Mouse (Mus musculus) WW6 (cell line): ENCODE measurements around the gene Cyp2c69.
"Not testable (repeated sequence)": the region's sequence is repeated elsewhere in the genome, so short reads cannot be mapped to it uniquely, and the experiment has no call there.

Experiments
- DNase-seq: peaks from one replicate; pipeline ENCODE4 v3.0.0-alpha.2; 2013; ENCODE audit warnings: low read depth, low spot score

Cyp2c69 gene

GRCm38 (mm10) chr19:39886699-39887098, at the start of gene Cyp2c69:
TSS of gene Cyp2c69 (minus strand) at chr19:39886799.
- DNase-seq = not testable (repeated sequence)

GRCm38 (mm10) chr19:39935396-39935795, 48.8 kb upstream of the Cyp2c69 start:
- DNase-seq = no peak

- DNase-seq = no peak
Observed at GRCm38 (mm10) chr19:39930032-39930431, 43.4 kb upstream of the Cyp2c69 start.

GRCm38 (mm10) chr19:39901656-39902055, 15.1 kb upstream of the Cyp2c69 start:
- no peak for DNase-seq

- not testable (repeated sequence) for DNase-seq
Observed at GRCm38 (mm10) chr19:39890079-39890478, 3.5 kb upstream of the Cyp2c69 start.

GRCm38 (mm10) chr19:39866133-39866532, 20.5 kb downstream of the Cyp2c69 start:
- DNase-seq = no peak

DNA sequence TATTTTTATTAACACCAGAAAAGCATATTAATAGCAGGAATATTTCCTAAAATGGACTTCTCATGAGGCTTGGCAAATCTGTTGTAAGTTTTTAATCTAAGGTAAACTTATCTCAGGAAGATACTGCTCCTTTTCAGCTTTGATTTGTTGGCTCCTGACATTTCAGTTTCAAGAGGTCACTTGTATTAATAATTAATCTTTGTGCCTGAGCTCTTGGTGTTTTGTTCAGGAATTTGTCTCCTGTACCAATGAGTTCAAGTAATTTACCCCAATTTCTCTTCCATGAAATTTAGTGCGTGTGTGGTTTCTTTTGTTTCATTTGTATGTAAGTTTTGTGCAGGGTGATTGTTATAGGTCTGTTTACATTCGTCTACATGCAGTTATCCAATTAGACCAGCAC, 65.7 kb downstream of the Cyp2c69 start:
- DNase-seq = not testable (repeated sequence)

DNA sequence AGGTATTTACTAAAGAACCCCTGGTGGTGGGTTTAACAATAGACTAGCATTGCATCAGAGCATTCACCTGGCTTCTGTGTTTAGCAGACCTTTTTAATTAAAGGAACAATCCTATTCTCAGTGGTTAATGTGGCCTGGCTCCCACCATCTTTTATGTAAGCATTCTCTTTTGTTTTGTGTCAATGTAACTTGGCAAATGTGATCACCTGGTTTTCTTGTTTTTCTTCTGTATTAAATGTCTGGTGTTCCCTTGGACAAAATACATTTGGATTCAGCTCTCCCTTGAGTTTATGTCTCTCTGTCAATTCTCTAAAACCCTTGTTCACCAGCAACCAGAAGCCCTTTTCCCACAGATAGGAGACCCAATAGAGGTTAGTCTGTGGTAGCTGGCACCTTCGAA, 70.2 kb downstream of the Cyp2c69 start:
- not testable (repeated sequence) for DNase-seq

- not testable (repeated sequence) for DNase-seq
Observed at GRCm38 (mm10) chr19:39815991-39816390, 70.6 kb downstream of the Cyp2c69 start.

GRCm38 (mm10) chr19:39812714-39813113, 73.9 kb downstream of the Cyp2c69 start, which contains the start of gene Cyp2c40:
TSS of gene Cyp2c40 (minus strand) at chr19:39812814.
- not testable (repeated sequence) for DNase-seq
